Mouse (Mus musculus) liver, adult 2 months (tissue): ENCODE data around the gene Ambra1. TPM values are rescaled to one million over a fixed set of nuclear protein-coding genes. Genes with fewer than 3 reads are reported as not detected.

ENCODE experiments used
- DNase-seq: peaks from one replicate; pipeline ENCODE4 v3.0.0-alpha.2; 2011; ENCODE audit warnings: low read depth, low spot score; ENCODE audit errors: extremely low read depth
- H3K27ac ChIP-seq: fragments of 200-500 bp; replicated peaks from 2 replicates; pipeline ENCODE4 v1.5.1; 2012; ENCODE audit warnings: low read depth, mild to moderate bottlenecking, control low read depth, inconsistent platforms, low read length; ENCODE audit not compliant: insufficient read depth
- H3K27me3 ChIP-seq: fragments of 200-500 bp; 2 replicates; pipeline ENCODE4 v1.6.1; 2012; ENCODE audit warnings: mild to moderate bottlenecking, moderate library complexity, low read length, inconsistent platforms; ENCODE audit not compliant: control insufficient read depth, insufficient read depth
- H3K36me3 ChIP-seq: fragments of 200-500 bp; 2 replicates; pipeline ENCODE4 v1.6.1; 2012; ENCODE audit warnings: low read length, inconsistent platforms; ENCODE audit not compliant: control insufficient read depth, insufficient read depth
- H3K4me1 ChIP-seq: fragments of 200-500 bp; 2 replicates; pipeline ENCODE4 v1.6.1; 2011; ENCODE audit warnings: low read length; ENCODE audit not compliant: control insufficient read depth, insufficient read depth
- H3K4me3 ChIP-seq: fragments of 200-500 bp; 2 replicates; pipeline ENCODE4 v1.5.1; 2011; ENCODE audit warnings: low read depth, mild to moderate bottlenecking, control low read depth, low read length, moderate library complexity; ENCODE audit not compliant: insufficient read depth
- H3K79me2 ChIP-seq: fragments of 200-500 bp; 2 replicates; pipeline ENCODE4 v1.6.1; 2012; ENCODE audit warnings: inconsistent platforms, mild to moderate bottlenecking, low read length, moderate library complexity; ENCODE audit not compliant: control insufficient read depth, insufficient read depth
- H3K9ac ChIP-seq: fragments of 200-500 bp; 2 replicates; pipeline ENCODE4 v1.6.1; 2012; ENCODE audit warnings: low read depth, mild to moderate bottlenecking, control low read depth, inconsistent platforms, low read length
- CTCF ChIP-seq: fragments of 200-500 bp; IDR thresholded peaks from 2 replicates; pipeline ENCODE4 v1.5.1; 2011; ENCODE audit warnings: low read depth, low read length, control low read depth
- POLR2A ChIP-seq: fragments of 200-500 bp; IDR thresholded peaks from 2 replicates; pipeline ENCODE4 v1.6.1; 2011; ENCODE audit warnings: low read length, control low read depth; ENCODE audit not compliant: insufficient read depth; ENCODE audit errors: extremely low read depth
- WGBS: fragments of 180-500 bp; shearing (Covaris S2); methylation state at CpG from one replicate; pipeline ENCODE4 v1.1.7; 2018; 5-methylcytosine and 5-hydroxymethylcytosine counted together
- polyA plus RNA-seq: library from polyadenylated mRNA; depleted of rRNA; stranded (reverse); fragments of >200 nt; gene quantifications from 2 replicates; pipeline ENCODE4 v1.2.3, GENCODE M21; 2012
- total RNA-seq: library from RNA; depleted of rRNA; stranded (reverse); fragments of >200 nt; gene quantifications from 2 replicates; pipeline ENCODE4 v1.2.3, GENCODE M21; 2014

Gene Ambra1
- total and polyA plus RNA-seq, 2 experiments = 11.0 to 12.4 TPM

DNA sequence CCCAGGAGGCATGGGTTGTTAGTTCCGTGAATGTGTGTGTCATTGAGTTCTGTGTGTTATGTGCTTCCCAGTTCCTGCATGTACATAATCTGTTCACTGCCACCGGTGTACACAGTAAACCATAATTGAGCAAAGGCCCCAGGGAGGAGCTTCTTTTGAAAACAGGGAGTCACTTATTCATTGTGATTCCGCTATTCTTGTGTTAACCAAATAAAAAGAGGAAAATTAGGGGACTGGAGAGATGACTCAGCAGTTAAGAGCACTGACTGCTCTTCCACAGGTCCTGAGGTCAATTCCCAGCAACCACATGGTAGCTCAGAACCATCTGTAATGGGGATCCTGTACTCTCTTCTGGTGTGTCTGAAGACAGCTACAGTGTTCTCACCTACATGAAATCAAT is 164.8 kb downstream of the Ambra1 start:
- WGBS = 76% methylated on average over 3 of the region's 3 CpGs
- Histone ChIP-seq H3K27me3 (no peaks in the 10 kb centered on the region), H3K4me1 (no peaks in the 10 kb centered on the region), H3K36me3 (peaks cover 26% of the 10 kb centered on the region), H3K4me3 (no peak overlapping the region), H3K27ac (no peak overlapping the region), H3K9ac (no peak overlapping the region), H3K79me2 (no peaks in the 10 kb centered on the region)
- no peak for DNase-seq
- TF ChIP-seq POLR2A (no peak), CTCF (no peak)

DNA sequence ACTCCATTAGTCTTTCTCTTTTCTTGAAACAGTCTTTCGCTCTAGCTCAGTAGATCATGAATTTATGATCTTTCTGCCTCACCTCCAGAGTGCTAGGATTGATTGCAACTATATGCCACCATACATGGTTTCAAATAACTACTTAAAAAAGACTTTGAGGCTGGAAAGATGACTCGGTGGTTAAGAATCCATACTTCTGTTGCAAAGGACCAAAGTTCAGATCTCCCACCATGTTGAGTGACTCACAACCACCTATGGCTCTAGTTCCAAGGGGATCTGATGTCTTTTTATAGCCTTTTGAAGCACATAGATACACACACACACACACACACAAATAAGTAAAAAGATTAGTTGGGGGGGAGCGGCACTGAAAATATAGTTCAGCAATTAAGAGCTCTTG is 165.5 kb downstream of the Ambra1 start:
- no peaks in the 10 kb centered on the region for H3K4me1 ChIP-seq
- 90% methylated on average over 3 of the region's 3 CpGs for WGBS

DNA sequence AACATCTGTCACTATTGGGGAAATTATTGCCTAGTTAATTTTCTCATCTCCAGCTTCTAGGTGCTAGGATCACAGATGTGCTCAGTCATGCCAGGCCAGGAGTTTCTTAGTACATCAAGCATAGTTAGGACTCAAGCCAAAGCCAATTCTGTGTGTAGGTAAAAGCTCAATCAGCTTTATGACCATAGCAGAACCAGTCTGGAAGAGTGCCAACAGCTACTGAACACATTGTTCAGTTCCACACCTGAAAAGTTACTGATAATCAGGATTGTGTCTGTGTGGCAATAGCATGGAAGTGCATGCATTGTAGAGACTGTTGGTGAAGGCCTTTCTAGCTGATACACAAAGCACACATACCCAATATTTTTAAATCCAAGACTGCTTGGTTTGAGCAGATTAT is 168.0 kb downstream of the Ambra1 start:
- TF ChIP-seq CTCF (no peak), POLR2A (no peak)
- no peaks in the 10 kb centered on the region for H3K4me1 ChIP-seq
- DNase-seq = no peak

More for the DNA sequence above, 165.5 kb downstream of the Ambra1 start:
- Histone ChIP-seq H3K9ac (no peak overlapping the region), H3K27me3 (no peaks in the 10 kb centered on the region), H3K27ac (no peak overlapping the region), H3K36me3 (peaks cover 32% of the 10 kb centered on the region), H3K4me3 (no peak overlapping the region), H3K79me2 (no peaks in the 10 kb centered on the region)
- DNase-seq = no peak
- TF ChIP-seq CTCF (no peak), POLR2A (no peak)

DNA sequence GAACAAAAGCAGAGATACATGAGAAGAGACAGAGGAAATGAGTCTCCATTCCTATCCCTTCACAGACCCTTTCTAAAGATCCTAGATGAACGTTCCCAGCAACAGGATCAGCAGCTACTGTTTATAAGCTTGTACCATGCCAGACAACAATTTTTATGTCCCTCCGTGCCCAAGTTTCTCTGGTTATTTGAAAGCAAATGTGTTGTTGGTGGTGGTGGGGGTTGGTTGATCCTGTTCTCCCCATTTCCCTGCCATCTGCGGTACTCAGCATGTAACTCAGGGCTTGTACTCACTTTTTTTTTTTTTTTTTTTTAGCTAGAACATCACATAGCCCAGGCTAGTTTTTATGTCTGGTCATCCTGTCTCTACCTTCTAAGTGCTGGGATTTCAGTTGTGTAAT is 169.2 kb downstream of the Ambra1 start:
- no peak for DNase-seq
- H3K4me1 ChIP-seq = no peaks in the 10 kb centered on the region
- H3K27ac ChIP-seq = no peak overlapping the region
- H3K36me3 ChIP-seq = peaks cover 37% of the 10 kb centered on the region
- no peak for TF ChIP-seq CTCF
- no peak for TF ChIP-seq POLR2A
- no peaks in the 10 kb centered on the region for H3K27me3 ChIP-seq
- H3K79me2 ChIP-seq = no peaks in the 10 kb centered on the region
- no peak overlapping the region for H3K9ac ChIP-seq
- WGBS = 96% methylated on average over 3 of the region's 3 CpGs
- no peak overlapping the region for H3K4me3 ChIP-seq

More for the DNA sequence above, 168.0 kb downstream of the Ambra1 start:
- no peaks in the 10 kb centered on the region for H3K27me3 ChIP-seq
- H3K36me3 ChIP-seq = peaks cover 41% of the 10 kb centered on the region
- no peaks in the 10 kb centered on the region for H3K79me2 ChIP-seq
- no peak overlapping the region for H3K27ac ChIP-seq
- no peak overlapping the region for H3K9ac ChIP-seq
- no peak overlapping the region for H3K4me3 ChIP-seq

DNA sequence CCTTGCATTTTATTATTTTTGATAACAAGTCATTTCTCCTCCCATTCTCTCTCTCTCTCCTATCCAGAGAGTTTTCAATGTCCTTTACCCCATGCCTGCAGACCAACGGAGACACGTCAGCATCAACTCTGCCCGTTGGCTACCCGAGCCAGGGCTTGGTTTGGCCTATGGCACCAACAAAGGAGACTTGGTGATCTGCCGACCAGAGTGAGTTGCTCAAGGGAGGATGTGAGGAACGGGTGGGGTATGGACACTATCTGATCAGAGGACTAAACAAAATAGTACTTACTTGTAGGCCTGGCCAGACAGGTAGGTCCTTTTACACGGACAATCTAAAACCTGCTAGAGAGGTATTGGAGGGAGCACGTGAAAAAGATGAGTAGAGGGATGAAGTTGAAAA is 170.5 kb downstream of the Ambra1 start:
- no peaks in the 10 kb centered on the region for H3K79me2 ChIP-seq
- WGBS = 95% methylated on average over 8 of the region's 8 CpGs
- no peak for DNase-seq

DNA sequence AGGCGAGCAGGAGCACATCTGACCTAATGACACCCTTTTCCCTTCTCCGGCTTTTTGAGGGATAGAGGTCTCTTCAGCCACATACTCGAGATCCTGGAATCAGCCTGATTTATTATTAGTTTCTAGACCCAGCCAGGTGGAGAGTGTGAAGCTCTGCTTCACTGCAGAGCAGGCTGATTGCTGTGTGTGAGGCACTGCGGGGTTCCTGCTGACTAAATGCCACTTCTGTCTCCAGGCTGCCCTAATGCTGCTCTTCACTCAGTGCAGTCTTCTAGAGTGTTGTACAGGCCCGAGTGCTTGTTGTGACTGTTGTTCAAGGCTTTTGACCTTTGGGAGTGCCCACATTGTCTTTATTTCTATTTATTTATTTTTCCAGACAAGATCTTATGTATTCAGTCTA is 172.4 kb downstream of the Ambra1 start:
- 83% methylated on average over 5 of the region's 5 CpGs for WGBS
- Histone ChIP-seq H3K36me3 (peaks cover 37% of the 10 kb centered on the region), H3K9ac (no peak overlapping the region), H3K4me1 (peaks cover 3% of the 10 kb centered on the region), H3K27me3 (no peaks in the 10 kb centered on the region), H3K27ac (no peak overlapping the region), H3K4me3 (no peak overlapping the region), H3K79me2 (no peaks in the 10 kb centered on the region)
- DNase-seq = no peak
- no peak for TF ChIP-seq POLR2A
- TF ChIP-seq CTCF = no peak

More for the DNA sequence above, 170.5 kb downstream of the Ambra1 start:
- Histone ChIP-seq H3K27ac (no peak overlapping the region), H3K27me3 (no peaks in the 10 kb centered on the region), H3K36me3 (peaks cover 33% of the 10 kb centered on the region), H3K9ac (no peak overlapping the region), H3K4me1 (no peaks in the 10 kb centered on the region), H3K4me3 (no peak overlapping the region)
- TF ChIP-seq CTCF (no peak), POLR2A (no peak)
